Mouse (Mus musculus): Measurements from ENCODE around the gene Iqgap3.

The Iqgap3 gene

GRCm38 (mm10) chr3:88138336-88139242 is 56.8 kb downstream of the Iqgap3 start:
- under 1% methylated on average over 32 of the region's 32 CpGs for WGBS

GRCm38 (mm10) chr3:88139243-88140177 is 57.7 kb downstream of the Iqgap3 start:
- WGBS = 11% methylated on average over 25 of the region's 25 CpGs

DNA sequence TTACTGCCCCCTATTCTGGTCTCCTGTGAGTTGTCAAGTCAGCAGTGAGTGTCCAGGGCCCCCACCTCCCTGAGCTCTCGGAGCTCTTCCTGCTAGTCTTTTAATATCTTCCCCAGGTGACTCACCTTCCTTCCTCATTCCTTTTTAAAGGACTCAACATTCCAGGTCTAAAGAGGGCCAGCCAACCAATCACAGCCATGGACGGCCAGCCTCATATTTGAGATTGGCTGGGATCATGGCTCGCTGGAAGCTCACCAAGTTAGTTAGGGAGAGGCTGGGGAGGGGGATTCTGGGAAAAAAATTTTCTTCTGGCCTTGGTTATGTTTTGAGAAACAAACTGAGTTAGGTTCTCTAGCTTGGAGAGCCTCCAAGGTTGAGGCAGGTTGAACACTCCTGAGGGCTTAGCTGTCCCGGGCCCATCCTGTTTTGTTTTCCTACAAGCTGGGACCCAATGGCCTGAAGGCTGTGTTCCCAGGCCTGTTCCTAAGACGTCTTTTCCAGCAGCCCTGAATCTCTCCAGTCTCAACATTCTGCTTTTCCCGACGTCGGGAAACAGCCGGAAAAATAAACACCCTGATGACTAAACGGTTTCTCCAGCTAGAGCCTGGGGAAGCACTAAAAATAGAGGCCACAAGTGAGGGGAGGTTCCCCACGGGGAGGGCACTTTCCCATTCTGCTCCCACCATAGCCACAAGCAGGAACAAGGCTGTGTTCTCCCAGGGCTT is 58.6 kb downstream of the Iqgap3 start:
- WGBS = 24% methylated on average over 11 of the region's 11 CpGs

DNA sequence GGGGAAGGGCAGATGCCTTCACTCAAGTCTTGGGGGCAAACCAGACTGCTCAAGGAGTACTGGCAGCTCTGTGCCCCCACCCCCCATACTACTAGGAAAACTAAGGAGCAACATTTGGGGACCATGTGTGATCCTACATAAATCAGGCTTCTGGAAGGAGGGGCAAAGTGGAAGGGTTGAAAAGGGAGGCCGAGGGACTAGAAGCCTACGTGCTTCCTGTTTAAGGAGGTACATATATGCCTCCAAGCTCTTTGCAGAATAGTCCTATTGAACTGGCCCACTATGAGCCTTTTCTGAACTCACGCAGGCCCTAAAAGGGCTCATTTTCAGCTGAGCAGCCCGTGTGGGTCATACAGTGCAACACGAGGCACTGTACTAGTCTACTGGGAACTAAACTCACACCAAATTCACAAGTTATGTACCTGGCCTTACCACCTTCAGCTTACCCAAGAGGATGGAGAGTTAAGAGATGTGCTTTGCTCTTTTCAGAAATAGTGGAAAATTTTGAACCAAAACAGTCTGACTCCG is 59.2 kb downstream of the Iqgap3 start:
- 36% methylated on average over 6 of the region's 6 CpGs for WGBS

- WGBS = 15% methylated on average over 9 of the region's 9 CpGs
Observed at GRCm38 (mm10) chr3:88141439-88141786, 59.6 kb downstream of the Iqgap3 start.

DNA sequence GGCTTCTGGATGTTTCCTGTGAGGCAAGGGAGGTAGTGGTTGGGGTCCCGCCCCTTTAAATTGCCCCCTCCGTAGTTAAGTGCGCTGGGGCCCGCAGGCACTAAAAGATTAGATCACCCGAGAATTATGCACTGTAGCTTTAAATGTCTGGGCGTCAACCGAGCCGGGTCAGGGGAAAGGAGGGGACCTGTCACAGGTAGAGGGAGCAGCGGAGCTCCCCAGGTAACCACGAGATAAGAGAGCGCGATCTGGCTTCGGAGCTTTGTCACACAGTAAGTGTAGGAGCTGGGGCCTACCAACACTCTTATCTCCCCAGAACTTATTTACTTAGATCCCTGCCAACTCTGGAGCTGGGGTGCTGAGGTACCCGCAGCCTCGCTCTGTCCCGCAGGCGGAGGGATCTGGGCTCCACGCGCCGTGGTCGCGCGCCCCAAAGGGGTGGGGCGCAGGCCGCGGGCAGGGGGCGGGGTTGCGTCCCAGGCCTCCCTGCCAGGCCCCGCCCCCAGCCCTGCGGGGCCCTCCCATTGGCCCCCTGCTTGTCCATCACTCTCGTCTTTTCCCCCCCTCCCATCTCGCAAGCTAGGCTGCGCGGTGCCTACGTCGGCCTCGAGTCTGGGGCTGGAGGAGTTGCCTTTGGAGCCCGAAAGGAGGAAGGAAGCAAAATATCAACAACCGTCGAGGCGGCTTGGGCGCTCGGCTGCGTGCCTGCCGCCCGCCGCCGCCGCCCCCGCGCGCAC is 60.2 kb downstream of the Iqgap3 start, which contains the start of gene Mef2d:
TSS of gene Mef2d (plus strand) at position 586 of the 737 bp plus-strand sequence.
- WGBS = 1% methylated on average over 52 of the region's 52 CpGs

DNA sequence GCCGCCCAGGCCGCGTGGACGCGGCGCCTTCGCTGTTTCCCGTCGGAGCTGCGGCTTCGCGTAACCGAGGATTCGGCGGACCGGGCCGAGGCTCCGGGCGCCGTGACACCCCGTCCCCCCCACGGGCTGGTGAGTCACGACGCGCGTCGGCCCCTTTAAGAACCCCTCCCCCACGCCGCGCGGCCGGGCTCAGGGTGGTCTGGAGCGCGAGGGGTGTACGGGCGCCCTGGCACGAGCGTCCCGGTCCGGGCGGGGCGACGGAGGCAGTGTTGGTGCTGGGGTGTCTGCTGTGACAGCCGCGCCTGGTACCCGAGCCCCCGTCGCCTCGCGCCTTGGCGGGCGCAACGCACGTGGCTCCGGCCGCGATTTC is 60.8 kb downstream of the Iqgap3 start:
- under 1% methylated on average over 57 of the region's 57 CpGs for WGBS

DNA sequence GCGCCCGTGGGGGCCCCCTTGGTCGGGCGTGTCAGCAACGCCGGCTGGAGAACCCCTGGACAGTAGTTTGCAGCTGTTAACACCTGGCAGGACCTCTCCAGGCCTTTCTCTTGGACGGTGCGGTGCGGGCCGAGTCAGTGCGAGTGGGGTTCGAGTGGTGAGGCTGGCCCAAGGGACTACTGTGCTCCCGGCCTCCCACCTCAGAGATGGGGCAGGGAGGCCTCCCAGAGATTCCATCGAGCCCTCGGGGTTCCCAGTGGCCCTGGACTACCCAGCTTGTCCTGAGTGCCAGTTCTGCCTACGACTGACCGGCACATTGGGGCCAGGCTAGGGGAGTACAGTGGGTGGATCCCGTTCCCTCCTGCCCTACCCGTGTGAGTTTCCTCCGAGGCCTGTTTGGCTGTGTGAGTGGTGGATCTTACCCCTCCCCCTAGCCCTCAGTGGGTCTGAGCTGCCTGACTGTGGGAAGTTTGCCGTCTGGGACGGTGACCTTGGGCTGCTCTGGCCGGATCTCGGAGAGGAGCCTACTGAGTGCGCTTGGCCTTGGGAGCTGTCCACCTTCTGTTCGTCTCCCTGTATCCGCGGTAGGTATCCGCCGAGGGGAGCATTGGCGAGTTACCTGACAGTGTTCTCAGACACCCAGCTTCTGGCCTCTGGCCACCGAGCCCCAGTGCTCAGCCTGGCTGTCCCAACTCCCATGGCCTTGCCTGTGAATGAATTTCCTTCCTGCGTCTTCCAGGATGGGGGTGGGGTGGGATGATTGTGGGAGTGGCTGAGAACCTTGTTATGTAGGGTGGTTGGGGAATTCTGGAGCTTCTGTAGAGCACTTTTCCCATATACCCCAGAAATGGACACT is 61.4 kb downstream of the Iqgap3 start:
- WGBS = under 1% methylated on average over 33 of the region's 33 CpGs

DNA sequence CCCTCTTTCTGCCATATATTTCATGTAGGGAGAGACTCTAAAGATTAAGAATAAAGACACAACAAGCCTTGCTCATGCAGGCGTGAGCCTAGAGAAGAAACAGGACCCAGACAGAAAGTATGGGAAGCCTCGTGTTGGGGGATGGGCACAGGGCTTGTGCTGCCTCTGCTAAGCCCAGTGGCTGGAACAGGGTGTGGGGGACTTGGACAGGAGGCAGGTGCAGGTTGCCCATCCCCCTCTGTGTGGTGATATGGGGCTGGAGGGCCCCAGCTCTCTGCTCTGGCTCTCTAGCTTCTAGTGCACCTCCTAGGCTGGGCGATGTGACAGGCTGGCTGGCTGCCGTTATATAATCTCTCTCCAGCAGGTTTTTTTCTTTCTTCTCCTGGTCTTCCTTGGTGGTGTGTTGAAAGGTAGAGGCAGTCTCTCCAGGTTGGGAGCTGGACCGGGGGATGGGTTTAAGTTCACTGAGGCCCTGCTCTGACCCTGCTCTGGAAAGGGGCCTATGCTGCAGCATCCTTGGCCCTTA is 62.3 kb downstream of the Iqgap3 start:
- WGBS = 11% methylated on average over 5 of the region's 5 CpGs

DNA sequence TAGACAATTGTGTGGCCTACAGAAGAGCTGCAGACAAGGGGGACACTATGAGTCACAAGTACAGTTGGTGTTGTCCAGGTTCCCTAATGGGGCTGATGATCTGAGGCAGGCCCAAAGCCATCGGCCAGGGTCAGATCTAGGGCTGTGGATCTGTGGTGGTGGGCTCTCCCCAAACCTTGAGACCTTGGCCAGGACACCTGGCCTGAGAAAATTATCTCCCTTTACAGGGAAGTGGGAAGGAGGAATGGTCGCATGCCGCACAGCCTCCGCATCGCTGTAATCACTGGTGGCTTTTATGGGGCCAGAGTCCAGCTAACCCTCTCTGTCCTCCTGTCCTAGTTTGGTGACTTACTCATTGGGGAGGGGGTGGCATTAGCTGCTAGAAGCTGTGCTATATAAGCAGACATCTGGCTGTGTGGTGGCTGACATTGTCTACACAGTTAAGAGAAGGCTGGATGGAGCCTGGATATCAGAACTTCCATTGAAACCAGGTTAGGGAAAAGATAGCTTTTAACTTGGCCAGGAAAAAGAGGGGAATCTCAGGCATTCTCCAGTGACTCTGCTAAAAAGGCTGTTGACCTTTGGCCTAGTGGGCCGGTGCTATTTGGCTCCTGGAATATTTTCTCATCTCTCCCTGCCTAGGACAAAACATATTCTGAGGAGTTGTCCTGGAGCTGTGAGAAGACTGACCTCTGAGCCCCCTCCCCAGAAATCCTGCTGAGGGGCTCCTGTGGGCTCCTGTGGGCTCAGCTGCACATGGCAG is 63.1 kb downstream of the Iqgap3 start:
- 22% methylated on average over 6 of the region's 6 CpGs for WGBS

- 13% methylated on average over 4 of the region's 4 CpGs for WGBS
Observed at GRCm38 (mm10) chr3:88145411-88145782, 63.6 kb downstream of the Iqgap3 start.

GRCm38 (mm10) chr3:88145952-88146351 is 64.2 kb downstream of the Iqgap3 start:
- WGBS = 54% methylated on average over 5 of the region's 5 CpGs

- 20% methylated on average over 5 of the region's 5 CpGs for WGBS
Observed at GRCm38 (mm10) chr3:88146376-88147112, 64.8 kb downstream of the Iqgap3 start.

GRCm38 (mm10) chr3:88147444-88147843 is 65.7 kb downstream of the Iqgap3 start:
- WGBS = 73% methylated on average over 2 of the region's 2 CpGs

DNA sequence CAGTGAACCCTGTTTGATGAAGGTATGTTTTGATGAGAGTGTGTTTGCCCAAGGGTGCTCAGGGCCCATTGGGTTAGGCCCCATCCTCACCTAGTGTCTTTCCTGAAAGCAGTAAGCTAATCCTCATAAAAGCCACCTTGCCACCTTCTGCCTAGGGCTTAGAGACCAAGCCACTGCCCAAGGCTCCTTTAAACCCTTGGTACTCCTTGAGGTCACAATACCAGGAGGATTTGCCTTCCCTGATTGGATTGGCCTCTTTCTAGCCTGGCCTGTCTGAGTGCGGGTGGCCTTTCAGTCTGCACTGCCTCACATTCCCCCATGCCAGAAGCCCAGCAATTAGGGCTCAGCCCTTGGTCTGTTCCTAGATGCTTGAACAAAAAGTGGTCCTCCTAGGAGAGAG is 66.1 kb downstream of the Iqgap3 start:
- whole genome bisulfite sequencing = 65% methylated on average over 1 of the region's 1 CpGs

- WGBS = 75% methylated on average over 5 of the region's 5 CpGs
Observed at GRCm38 (mm10) chr3:88148354-88148753, 66.6 kb downstream of the Iqgap3 start.

DNA sequence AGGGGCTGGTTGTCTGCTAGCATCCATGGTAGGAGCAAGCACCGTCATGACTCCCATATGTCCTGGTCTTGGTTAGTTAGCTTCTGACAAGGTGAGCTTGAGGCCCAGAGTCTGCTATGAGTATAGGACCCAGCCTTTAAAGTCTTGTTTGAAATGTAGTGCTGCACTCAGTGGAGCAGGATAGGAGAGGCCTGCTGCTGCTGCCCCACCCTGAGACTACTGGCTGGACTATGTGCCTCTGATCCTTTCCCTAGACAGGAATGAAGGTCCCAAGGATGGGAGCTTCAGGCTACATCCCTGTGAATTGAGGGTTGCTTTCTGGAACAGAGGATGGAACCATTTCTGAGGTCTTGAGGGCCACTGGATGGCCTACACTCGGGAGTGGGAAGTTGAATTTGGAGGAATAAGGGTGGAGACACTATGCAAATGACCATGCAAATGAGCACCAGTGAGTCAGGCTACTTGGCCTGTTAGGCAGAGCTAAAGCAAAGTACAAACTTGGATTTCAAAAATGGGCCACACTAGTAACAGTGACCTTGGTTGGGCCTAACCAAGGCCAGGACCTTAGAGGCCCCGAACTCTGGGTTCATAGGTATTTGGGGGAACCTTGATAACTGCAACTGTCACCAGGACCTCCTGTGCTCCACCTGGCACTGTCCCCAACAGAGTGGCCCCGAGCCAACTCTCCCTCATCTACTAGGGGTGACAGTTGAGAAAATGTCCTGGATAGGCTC is 67.2 kb downstream of the Iqgap3 start:
- WGBS = 35% methylated on average over 4 of the region's 4 CpGs
